Mouse (Mus musculus): ENCODE data around the gene Cotl1.

Cotl1 gene

DNA sequence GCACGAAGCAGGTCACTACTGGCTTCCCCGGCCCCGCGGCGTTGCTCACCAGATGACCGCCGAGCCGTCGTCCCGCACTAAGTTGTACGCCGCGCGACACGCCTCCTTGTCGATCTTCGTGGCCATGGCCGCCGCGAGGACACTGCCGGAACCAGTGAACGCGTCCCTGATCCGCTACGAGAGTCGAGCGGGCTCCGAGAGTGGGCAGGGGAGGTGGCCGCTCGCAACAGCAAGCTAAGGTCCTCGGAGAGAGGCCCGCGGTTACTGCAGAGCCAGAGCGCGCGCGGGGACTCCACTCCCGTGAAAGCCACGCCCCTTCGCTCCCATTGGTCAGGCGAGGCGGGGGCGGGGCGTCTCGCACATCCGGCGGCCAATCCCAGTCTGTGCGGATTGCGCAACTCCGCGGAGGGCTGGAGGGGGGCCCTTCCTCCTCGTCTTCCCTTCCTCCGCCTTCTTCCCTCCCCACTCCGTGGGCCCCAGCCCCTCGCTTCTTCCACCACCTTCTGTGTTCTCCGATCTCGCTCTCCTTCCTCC lies at the start of gene Cotl1:
Gene Cotl1, minus strand, starts transcription at position 270 of the 534 bp plus-strand sequence.
- Histone ChIP-seq H3K36me3 (ENCODE audit: insufficient read depth, low read length) (peaks cover 5% of the 10 kb centered on the region), H3K4me1 (replicated peaks; ENCODE audit: low read depth, low read length) (peaks cover 48% of the 10 kb centered on the region), H3K9me3 (ENCODE audit: low read length) (no peaks in the 10 kb centered on the region), H3K4me3 (replicated peaks; ENCODE audit: low read length) (peak within 1 kb of the TSS; percentile 89), H3K27me3 (ENCODE audit: insufficient read depth, low read length) (peaks cover 55% of the 10 kb centered on the region)
- no peak for TF ChIP-seq CTCF (conservative IDR thresholded peaks at IDR 0.05; ENCODE audit: low read length)
- no peak for TF ChIP-seq POU5F1 (IDR thresholded peaks at IDR 0.05; ENCODE audit: borderline replicate concordance, low read length)
- no peak for TF ChIP-seq NANOG (IDR thresholded peaks at IDR 0.05; ENCODE audit: borderline replicate concordance, low read length)

DNA sequence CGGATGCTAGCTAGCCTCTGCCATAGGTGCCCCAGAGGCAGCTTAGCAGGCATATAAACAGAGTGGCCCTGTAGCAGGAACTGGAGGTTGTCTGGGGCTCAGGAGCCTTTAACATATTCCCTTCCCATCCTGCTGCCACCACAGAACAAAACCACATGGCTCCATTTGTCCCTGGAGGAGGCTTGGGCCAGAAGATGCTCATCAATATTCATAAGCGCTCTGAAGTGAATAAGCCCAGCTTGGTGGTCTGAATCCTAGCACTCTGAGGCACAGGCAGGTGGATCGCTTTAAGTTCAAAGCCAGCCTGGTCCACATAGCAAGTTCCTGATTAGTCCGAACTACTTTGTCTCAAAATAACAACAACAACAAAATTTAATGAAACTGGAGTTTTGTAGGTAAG lies 47.7 kb upstream of the Cotl1 start:
- peaks cover 20% of the 10 kb centered on the region for H3K4me1 ChIP-seq (replicated peaks; ENCODE audit: low read depth, low read length)
- no peaks in the 10 kb centered on the region for H3K27me3 ChIP-seq (ENCODE audit: insufficient read depth, low read length)
- no peak overlapping the region for H3K4me3 ChIP-seq (replicated peaks; ENCODE audit: low read length)
- no peak for TF ChIP-seq NANOG (IDR thresholded peaks at IDR 0.05; ENCODE audit: borderline replicate concordance, low read length)
- TF ChIP-seq POU5F1 (IDR thresholded peaks at IDR 0.05; ENCODE audit: borderline replicate concordance, low read length), result no peak
- no peak for TF ChIP-seq CTCF (conservative IDR thresholded peaks at IDR 0.05; ENCODE audit: low read length)
- H3K36me3 ChIP-seq (ENCODE audit: insufficient read depth, low read length), result no peaks in the 10 kb centered on the region
- H3K9me3 ChIP-seq (ENCODE audit: low read length), result no peaks in the 10 kb centered on the region

GRCm38 (mm10) chr8:119887130-119887529 lies 46.8 kb upstream of the Cotl1 start:
- Histone ChIP-seq H3K27me3 (ENCODE audit: insufficient read depth, low read length) (no peaks in the 10 kb centered on the region), H3K4me1 (replicated peaks; ENCODE audit: low read depth, low read length) (peaks cover 20% of the 10 kb centered on the region), H3K36me3 (ENCODE audit: insufficient read depth, low read length) (no peaks in the 10 kb centered on the region), H3K9me3 (ENCODE audit: low read length) (no peaks in the 10 kb centered on the region), H3K4me3 (replicated peaks; ENCODE audit: low read length) (no peak overlapping the region)
- TF ChIP-seq POU5F1 (IDR thresholded peaks at IDR 0.05; ENCODE audit: borderline replicate concordance, low read length) (no peak), CTCF (conservative IDR thresholded peaks at IDR 0.05; ENCODE audit: low read length) (peak; percentile 96), NANOG (IDR thresholded peaks at IDR 0.05; ENCODE audit: borderline replicate concordance, low read length) (no peak)

DNA sequence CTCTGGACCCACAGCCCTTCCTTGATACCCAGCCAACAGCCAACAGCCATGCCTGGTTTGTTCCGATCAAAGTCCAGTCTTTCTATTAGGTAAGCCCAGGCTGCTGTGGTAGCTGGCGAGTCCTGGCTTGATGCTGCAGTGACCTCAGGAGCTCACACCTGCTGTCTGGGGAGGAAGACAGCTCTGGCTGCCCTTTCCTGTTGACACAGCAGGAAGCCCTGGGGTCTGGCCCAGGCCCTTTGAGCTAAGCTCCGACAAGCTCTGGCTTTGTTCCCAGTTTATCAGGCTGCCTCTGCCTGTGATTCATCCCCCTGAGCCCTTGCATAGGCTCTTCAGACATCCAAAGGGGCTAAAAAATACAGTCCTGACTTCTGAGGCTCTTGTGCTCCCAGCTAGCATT lies 45.3 kb upstream of the Cotl1 start:
- no peak overlapping the region for H3K4me3 ChIP-seq (replicated peaks; ENCODE audit: low read length)
- no peaks in the 10 kb centered on the region for H3K36me3 ChIP-seq (ENCODE audit: insufficient read depth, low read length)
- no peak for TF ChIP-seq CTCF (conservative IDR thresholded peaks at IDR 0.05; ENCODE audit: low read length)
- H3K4me1 ChIP-seq (replicated peaks; ENCODE audit: low read depth, low read length), result peaks cover 20% of the 10 kb centered on the region
- no peaks in the 10 kb centered on the region for H3K9me3 ChIP-seq (ENCODE audit: low read length)
- H3K27me3 ChIP-seq (ENCODE audit: insufficient read depth, low read length), result peaks cover 6% of the 10 kb centered on the region; the same call in 1 of the 2 replicates

- no peak for TF ChIP-seq NANOG (IDR thresholded peaks at IDR 0.05; ENCODE audit: borderline replicate concordance, low read length)
- no peak for TF ChIP-seq POU5F1 (IDR thresholded peaks at IDR 0.05; ENCODE audit: borderline replicate concordance, low read length)
- TF ChIP-seq CTCF (conservative IDR thresholded peaks at IDR 0.05; ENCODE audit: low read length), result no peak
- H3K4me3 ChIP-seq (replicated peaks; ENCODE audit: low read length), result no peak overlapping the region
- no peaks in the 10 kb centered on the region for H3K9me3 ChIP-seq (ENCODE audit: low read length)
- H3K36me3 ChIP-seq (ENCODE audit: insufficient read depth, low read length), result no peaks in the 10 kb centered on the region
- H3K4me1 ChIP-seq (replicated peaks; ENCODE audit: low read depth, low read length), result peaks cover 13% of the 10 kb centered on the region
- H3K27me3 ChIP-seq (ENCODE audit: insufficient read depth, low read length), result peaks cover 26% of the 10 kb centered on the region
These were observed 42.9 kb upstream of the Cotl1 start for GRCm38 (mm10) chr8:119883281-119883680.

DNA sequence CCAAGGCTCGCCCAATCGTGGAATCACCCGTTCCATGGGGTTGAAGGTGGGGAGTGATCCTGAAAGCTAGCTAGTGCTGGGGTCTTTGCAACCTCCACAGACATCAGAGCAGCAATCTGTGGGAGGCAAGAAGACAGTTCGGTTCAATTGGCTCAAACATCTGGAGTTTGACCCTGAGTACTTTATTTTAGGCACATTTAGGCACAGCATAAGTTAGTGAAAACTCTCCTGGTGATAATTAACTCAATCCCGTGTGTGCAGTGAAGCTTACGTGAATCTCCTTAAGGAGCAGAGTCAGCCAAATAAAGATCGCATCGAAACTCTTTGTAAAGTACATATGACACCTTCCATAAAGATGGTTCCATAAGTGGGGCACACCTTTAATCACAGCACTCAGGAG lies 41.6 kb upstream of the Cotl1 start:
- no peak overlapping the region for H3K4me3 ChIP-seq (replicated peaks; ENCODE audit: low read length)
- peaks cover 37% of the 10 kb centered on the region for H3K27me3 ChIP-seq (ENCODE audit: insufficient read depth, low read length)
- H3K36me3 ChIP-seq (ENCODE audit: insufficient read depth, low read length), result no peaks in the 10 kb centered on the region
- H3K4me1 ChIP-seq (replicated peaks; ENCODE audit: low read depth, low read length), result peaks cover 12% of the 10 kb centered on the region
- TF ChIP-seq NANOG (IDR thresholded peaks at IDR 0.05; ENCODE audit: borderline replicate concordance, low read length) (no peak), POU5F1 (IDR thresholded peaks at IDR 0.05; ENCODE audit: borderline replicate concordance, low read length) (no peak), CTCF (conservative IDR thresholded peaks at IDR 0.05; ENCODE audit: low read length) (no peak)
- H3K9me3 ChIP-seq (ENCODE audit: low read length), result no peaks in the 10 kb centered on the region

DNA sequence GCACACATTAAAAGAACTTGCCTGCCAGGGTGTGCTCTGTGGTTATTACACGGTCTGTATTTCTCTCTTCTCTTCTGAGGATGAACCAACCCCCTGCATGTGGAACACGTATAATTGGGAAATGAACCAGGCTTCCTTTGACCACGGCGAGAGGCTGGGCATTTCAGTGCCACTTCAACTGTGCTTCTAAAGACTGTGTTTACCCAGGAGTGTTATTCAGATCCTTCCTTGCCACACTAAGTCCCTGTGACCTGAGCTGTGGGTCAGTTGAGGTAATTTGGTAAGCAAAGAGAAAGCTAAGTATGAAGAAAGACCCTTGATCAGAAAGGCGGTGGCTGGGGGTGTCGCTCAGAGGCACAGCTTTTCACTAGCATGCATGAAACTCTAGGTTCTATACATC lies 41.0 kb upstream of the Cotl1 start:
- TF ChIP-seq POU5F1 (IDR thresholded peaks at IDR 0.05; ENCODE audit: borderline replicate concordance, low read length) (no peak), NANOG (IDR thresholded peaks at IDR 0.05; ENCODE audit: borderline replicate concordance, low read length) (no peak), CTCF (conservative IDR thresholded peaks at IDR 0.05; ENCODE audit: low read length) (no peak)
- H3K36me3 ChIP-seq (ENCODE audit: insufficient read depth, low read length), result no peaks in the 10 kb centered on the region
- no peak overlapping the region for H3K4me3 ChIP-seq (replicated peaks; ENCODE audit: low read length)
- peaks cover 16% of the 10 kb centered on the region for H3K4me1 ChIP-seq (replicated peaks; ENCODE audit: low read depth, low read length)
- H3K27me3 ChIP-seq (ENCODE audit: insufficient read depth, low read length), result peaks cover 38% of the 10 kb centered on the region
- H3K9me3 ChIP-seq (ENCODE audit: low read length), result no peaks in the 10 kb centered on the region

DNA sequence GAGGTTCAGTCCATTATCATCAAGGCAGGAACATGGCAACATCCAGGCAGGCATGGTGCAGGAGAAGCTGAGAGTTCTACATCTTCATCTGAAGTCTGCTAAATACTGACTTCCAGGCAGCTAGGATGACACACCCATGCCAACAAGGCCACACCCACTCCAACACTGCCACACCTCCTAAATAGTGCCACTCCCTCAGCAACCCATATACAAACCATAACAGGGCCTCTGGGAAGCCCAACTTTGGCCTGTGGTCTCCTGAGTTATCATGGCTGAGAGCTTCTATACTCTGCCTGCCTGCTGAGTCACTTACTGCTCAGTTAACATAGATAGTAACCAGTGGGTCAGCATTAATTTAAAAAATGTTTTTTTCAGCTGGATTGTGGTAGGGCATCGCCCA lies 32.8 kb upstream of the Cotl1 start:
- Histone ChIP-seq H3K9me3 (ENCODE audit: low read length) (peaks cover 13% of the 10 kb centered on the region), H3K27me3 (ENCODE audit: insufficient read depth, low read length) (peaks cover 51% of the 10 kb centered on the region), H3K4me3 (replicated peaks; ENCODE audit: low read length) (no peak overlapping the region), H3K36me3 (ENCODE audit: insufficient read depth, low read length) (peaks cover 3% of the 10 kb centered on the region; the same call in 1 of the 2 replicates), H3K4me1 (replicated peaks; ENCODE audit: low read depth, low read length) (peaks cover 26% of the 10 kb centered on the region)
- TF ChIP-seq CTCF (conservative IDR thresholded peaks at IDR 0.05; ENCODE audit: low read length) (no peak), NANOG (IDR thresholded peaks at IDR 0.05; ENCODE audit: borderline replicate concordance, low read length) (no peak), POU5F1 (IDR thresholded peaks at IDR 0.05; ENCODE audit: borderline replicate concordance, low read length) (no peak)

DNA sequence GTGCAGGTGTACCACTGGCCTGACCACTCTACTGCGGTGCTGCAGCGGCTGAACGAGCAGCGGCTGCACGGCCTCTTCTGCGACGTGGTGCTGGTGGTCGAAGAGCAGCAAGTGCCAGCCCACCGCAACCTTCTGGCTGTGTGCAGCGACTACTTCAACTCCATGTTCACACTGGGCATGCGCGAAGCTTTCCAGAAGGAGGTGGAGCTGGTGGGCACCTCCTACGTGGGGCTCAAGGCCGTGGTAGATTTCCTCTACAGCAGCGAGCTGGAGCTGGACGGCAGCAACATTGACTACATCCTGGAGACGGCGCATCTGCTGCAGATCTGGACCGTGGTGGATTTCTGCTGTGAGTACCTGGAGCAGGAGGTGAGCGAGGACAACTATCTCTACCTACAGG lies 29.3 kb upstream of the Cotl1 start:
- Histone ChIP-seq H3K27me3 (ENCODE audit: insufficient read depth, low read length) (peaks cover 69% of the 10 kb centered on the region), H3K4me3 (replicated peaks; ENCODE audit: low read length) (peak overlapping the region; percentile 63), H3K9me3 (ENCODE audit: low read length) (peaks cover 13% of the 10 kb centered on the region), H3K4me1 (replicated peaks; ENCODE audit: low read depth, low read length) (peaks cover 19% of the 10 kb centered on the region), H3K36me3 (ENCODE audit: insufficient read depth, low read length) (peaks cover 3% of the 10 kb centered on the region; the same call in 1 of the 2 replicates)
- no peak for TF ChIP-seq CTCF (conservative IDR thresholded peaks at IDR 0.05; ENCODE audit: low read length)
- no peak for TF ChIP-seq NANOG (IDR thresholded peaks at IDR 0.05; ENCODE audit: borderline replicate concordance, low read length)
- no peak for TF ChIP-seq POU5F1 (IDR thresholded peaks at IDR 0.05; ENCODE audit: borderline replicate concordance, low read length)
